Mouse (Mus musculus) liver, embryonic 16.5 days (tissue): Measurements from ENCODE around the gene Pyurf. TPM values are rescaled to one million over a fixed set of nuclear protein-coding genes. Genes with fewer than 3 reads are reported as not detected.
A peak's percentile ranks its signal among the peaks of the same experiment; 100 is the strongest.

Experiments used
- ATAC-seq: fragments of 200-750 bp; cut with Nextera tagmentation; 2 replicates; pipeline ENCODE4 v1.8.0; 2017; ENCODE audit warnings: low read depth, mild to moderate bottlenecking, moderate number of reproducible peaks, moderate library complexity
- H3K27ac ChIP-seq: fragments of 300-500 bp; sonication (generic); 2 replicates; pipeline ENCODE4 v1.5.1; 2014; ENCODE audit warnings: mild to moderate bottlenecking, low read length
- H3K27me3 ChIP-seq: fragments of 300-500 bp; sonication (generic); 2 replicates; pipeline ENCODE4 v1.6.1; 2014; ENCODE audit warnings: low read depth, low read length, mixed read lengths; ENCODE audit not compliant: control insufficient read depth, insufficient read depth
- H3K36me3 ChIP-seq: fragments of 300-500 bp; sonication (generic); 2 replicates; pipeline ENCODE4 v1.6.1; 2014; ENCODE audit warnings: mild to moderate bottlenecking; ENCODE audit not compliant: control insufficient read depth, insufficient read depth
- H3K4me1 ChIP-seq: fragments of 300-500 bp; sonication (generic); 2 replicates; pipeline ENCODE4 v1.6.1; 2014; ENCODE audit warnings: low read depth, low read length, mixed read lengths; ENCODE audit not compliant: control insufficient read depth
- H3K4me2 ChIP-seq: fragments of 300-500 bp; sonication (generic); 2 replicates; pipeline ENCODE4 v1.6.1; 2014; ENCODE audit warnings: low read depth, low read length, mixed read lengths
- H3K4me3 ChIP-seq: fragments of 300-500 bp; sonication (generic); 2 replicates; pipeline ENCODE4 v1.5.1; 2014; ENCODE audit warnings: low read depth, mild to moderate bottlenecking, low read length
- H3K9ac ChIP-seq: fragments of 300-500 bp; sonication (generic); 2 replicates; pipeline ENCODE4 v1.6.1; 2014; ENCODE audit warnings: low read depth, low read length
- H3K9me3 ChIP-seq: fragments of 300-500 bp; sonication (generic); replicated peaks from 2 replicates; pipeline ENCODE4 v1.6.1; 2016; ENCODE audit warnings: low read length; ENCODE audit not compliant: control insufficient read depth
- WGBS: fragments of 180-500 bp; shearing (Covaris S2); extraction: QIAGEN DNeasy Blood & Tissue Kit; methylation state at CpG from one replicate; pipeline ENCODE4 v1.1.7; 2014; ENCODE audit not compliant: insufficient replicate concordance; 5-methylcytosine and 5-hydroxymethylcytosine counted together
- polyA plus RNA-seq: library from polyadenylated mRNA; unstranded; fragments of >200 nt; fragmentation: Nextera tagmentation; extraction: Ambion mirVana; gene quantifications from 2 replicates; pipeline ENCODE4 v1.2.1, GENCODE M21; 2015

The Pyurf gene
- 7.0 and 7.3 TPM in 2 replicates for polyA plus RNA-seq

DNA sequence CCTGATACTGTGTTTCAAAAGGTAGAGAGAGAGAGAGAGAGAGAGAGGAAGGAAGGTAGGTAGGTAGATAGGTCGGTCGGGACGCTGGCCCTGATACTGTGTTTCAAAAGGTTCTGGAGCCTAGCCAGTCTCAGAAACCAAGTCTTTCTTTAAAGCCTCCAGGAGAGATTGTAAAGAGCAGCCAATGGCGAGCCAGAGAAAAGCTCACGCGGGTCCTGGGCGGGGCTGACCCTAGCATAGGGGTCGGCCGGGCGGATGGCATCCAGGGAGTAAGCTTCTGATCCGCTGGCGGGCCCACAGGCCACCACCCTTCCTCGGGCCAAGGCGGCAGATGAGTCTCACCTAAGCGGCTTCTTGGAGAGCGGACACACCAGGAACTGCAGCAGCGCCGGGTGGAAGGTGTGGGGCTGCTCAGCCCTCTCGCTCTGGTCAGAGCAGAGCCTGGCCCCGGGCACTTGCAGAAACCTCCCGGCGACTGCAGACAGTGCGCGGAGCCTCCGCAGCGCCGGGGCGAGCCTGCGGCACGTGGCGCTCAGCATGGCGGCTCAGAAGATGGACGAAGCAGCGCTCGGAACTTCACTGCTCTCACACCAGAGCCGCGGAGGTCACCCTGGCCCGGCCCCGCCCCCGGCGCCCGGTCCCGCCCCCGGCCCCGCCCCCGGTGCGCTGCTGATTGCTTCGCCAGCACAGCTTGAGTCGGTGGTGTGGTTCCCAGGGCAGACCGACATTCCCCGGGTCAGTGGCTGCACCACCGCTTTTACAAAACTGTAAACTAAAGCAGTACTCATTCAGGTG is at the start of gene Pyurf:
Gene Pyurf, minus strand, starts transcription at position 612 of the 795 bp plus-strand sequence.
- ATAC-seq = peak; percentile 96
- under 1% methylated on average over 52 of the region's 52 CpGs for WGBS

DNA sequence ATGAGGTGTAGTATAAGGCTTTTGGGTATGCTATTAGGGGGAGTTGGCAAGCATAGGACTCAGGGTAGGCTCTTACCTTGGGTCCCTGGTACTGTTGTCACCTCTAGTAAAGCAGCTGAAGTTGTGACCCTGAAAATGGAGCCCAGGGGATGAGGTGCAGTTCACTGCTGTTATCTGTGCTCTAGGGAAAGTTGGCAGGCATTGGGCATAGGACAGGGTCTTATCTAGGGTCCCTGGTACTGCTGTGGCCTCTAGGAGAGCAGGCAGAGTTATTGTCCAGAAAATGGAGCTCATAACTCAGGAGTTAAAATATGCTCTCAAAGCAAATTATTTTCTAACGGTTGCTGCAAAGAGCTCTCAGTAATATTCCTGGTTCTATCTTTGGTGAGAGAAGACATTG is 29.5 kb upstream of the Pyurf start:
- Histone ChIP-seq H3K36me3 (peaks cover 3% of the 10 kb centered on the region), H3K27me3 (no peaks in the 10 kb centered on the region), H3K4me3 (no peak overlapping the region), H3K4me2 (no peak overlapping the region), H3K9ac (no peak overlapping the region), H3K9me3 (no peaks in the 10 kb centered on the region), H3K4me1 (peaks cover 4% of the 10 kb centered on the region), H3K27ac (no peak overlapping the region)
- WGBS = 78% methylated on average over 1 of the region's 1 CpGs
- peak; percentile 60; the same call in 1 of the 2 replicates for ATAC-seq

More for the DNA sequence above, at the start of gene Pyurf:
- Histone ChIP-seq H3K27ac (peak within 1 kb of the TSS; percentile 95), H3K36me3 (peaks cover 3% of the 10 kb centered on the region; the same call in 1 of the 2 replicates), H3K9me3 (no peaks in the 10 kb centered on the region), H3K9ac (peak within 1 kb of the TSS; percentile 89), H3K4me3 (peak within 1 kb of the TSS; percentile 90), H3K4me2 (peak within 1 kb of the TSS; percentile 96), H3K27me3 (no peaks in the 10 kb centered on the region), H3K4me1 (peaks cover 15% of the 10 kb centered on the region)

DNA sequence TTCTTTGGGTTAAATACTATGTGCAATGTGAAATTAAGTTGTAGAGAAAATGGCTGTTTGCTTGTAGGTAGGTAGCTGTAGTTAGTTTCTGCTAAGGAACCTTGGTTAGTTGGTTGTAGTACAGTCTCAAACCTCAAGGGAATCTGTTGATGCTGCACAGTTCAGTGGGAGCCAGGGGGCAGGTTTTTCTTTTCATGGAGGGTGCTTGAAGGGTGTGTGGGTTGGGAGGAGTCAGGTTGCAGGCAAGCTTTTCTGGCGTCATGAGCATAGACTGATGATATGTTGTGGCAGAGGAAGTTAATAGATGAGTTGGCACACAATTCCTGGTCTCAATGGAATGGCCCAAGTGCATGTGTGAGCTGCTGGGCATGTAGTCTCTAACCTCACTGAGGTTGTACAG is 19.8 kb upstream of the Pyurf start:
- H3K27ac ChIP-seq = no peak overlapping the region
- ATAC-seq = peak; percentile 39; the same call in 1 of the 2 replicates
- 14% methylated on average over 1 of the region's 1 CpGs for WGBS
- no peak overlapping the region for H3K4me2 ChIP-seq
- no peaks in the 10 kb centered on the region for H3K9me3 ChIP-seq
- H3K36me3 ChIP-seq = no peaks in the 10 kb centered on the region
- H3K9ac ChIP-seq = no peak overlapping the region
- no peak overlapping the region for H3K4me3 ChIP-seq
- no peaks in the 10 kb centered on the region for H3K27me3 ChIP-seq
- H3K4me1 ChIP-seq = peaks cover 5% of the 10 kb centered on the region; the same call in 1 of the 2 replicates

DNA sequence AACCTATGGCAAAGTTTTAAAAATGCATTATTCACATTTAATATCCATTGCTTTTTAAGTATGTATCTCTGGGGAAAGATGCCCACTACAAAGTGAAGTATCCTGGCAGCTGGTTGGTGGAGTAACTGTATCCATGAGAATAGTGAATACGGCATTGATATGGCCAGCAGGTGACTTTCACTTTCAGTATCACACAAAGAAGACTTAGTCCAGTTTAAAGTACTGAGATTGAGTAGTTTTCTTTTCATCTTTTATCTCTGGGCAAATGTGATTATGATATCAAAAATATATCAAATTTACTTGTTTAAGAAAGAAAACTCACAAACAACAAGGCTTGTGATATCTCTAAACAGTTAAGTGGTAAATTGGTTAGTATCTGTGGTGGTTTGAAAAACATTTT is 14.8 kb upstream of the Pyurf start:
- WGBS = 82% methylated on average over 1 of the region's 1 CpGs

DNA sequence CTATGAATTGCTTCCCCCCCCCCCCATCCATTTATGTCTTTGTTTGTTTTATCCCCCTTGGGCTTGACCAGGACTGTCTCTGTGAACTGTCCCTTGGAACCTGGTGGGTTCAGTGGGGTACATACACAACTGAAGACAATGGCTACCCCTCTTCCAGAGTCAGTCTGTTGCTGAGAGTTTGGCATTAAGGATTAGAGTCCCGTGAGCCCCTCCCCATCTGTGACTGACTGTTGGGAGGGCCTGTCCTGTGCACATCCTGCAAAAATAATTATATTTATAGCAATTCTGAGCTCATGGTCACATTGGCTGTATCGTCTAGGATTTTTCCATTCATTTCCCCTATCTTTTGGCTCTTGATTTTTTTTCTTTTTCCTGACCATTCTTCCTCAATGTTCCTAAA is 11.8 kb upstream of the Pyurf start:
- Histone ChIP-seq H3K36me3 (no peaks in the 10 kb centered on the region), H3K4me3 (peak overlapping the region; percentile 86), H3K27me3 (no peaks in the 10 kb centered on the region), H3K4me2 (peak overlapping the region; percentile 91), H3K27ac (peak overlapping the region; percentile 94), H3K4me1 (peaks cover 15% of the 10 kb centered on the region), H3K9me3 (no peaks in the 10 kb centered on the region), H3K9ac (peak overlapping the region; percentile 93)
- 15% methylated on average over 2 of the region's 2 CpGs for WGBS
- no peak for ATAC-seq

More for the DNA sequence above, 14.8 kb upstream of the Pyurf start:
- Histone ChIP-seq H3K4me1 (peaks cover 15% of the 10 kb centered on the region), H3K27ac (no peak overlapping the region), H3K36me3 (no peaks in the 10 kb centered on the region), H3K27me3 (no peaks in the 10 kb centered on the region), H3K9me3 (no peaks in the 10 kb centered on the region), H3K9ac (no peak overlapping the region), H3K4me2 (no peak overlapping the region), H3K4me3 (no peak overlapping the region)
- no peak for ATAC-seq

DNA sequence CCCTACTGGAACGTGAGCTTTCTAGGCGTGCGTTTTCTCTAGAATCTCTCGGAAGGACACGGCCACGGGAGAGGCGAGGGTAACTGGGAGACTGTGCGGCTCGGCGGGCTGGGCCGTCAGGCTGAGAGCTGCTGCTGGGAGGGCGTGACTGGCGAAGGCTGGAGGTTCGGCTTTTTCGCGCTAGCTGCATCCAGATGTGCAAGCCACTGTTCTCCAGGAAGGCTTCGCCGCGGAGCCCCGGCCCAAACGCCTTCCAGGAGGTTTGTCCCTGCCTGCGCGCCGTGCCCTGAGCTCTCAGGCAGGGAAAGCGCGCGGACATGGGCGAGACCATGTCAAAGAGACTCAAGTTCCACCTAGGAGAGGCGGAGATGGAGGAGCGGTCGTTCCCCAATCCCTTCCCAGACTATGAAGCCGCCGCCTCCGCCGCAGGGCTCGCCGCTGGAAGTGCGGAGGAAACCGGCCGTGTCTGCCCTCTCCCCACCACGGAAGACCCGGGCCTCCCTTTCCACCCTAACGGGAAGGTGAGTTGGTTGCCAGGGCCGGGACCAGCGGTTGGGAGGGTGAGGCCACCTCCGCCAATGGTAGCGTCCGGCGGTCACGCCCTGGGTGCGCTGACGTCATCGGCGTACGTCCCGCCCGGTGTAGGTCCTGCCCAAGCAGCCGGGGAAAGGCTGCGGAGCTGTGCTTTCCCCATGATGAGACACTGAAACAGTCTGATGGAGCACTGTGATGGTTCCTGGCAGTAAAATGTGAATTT is 11.0 kb upstream of the Pyurf start:
- WGBS = 0% methylated on average over 59 of the region's 59 CpGs
- Histone ChIP-seq H3K4me3 (peak overlapping the region; percentile 86), H3K4me1 (peaks cover 15% of the 10 kb centered on the region), H3K9ac (peak overlapping the region; percentile 93), H3K4me2 (peak overlapping the region; percentile 91), H3K36me3 (no peaks in the 10 kb centered on the region), H3K27ac (peak overlapping the region; percentile 94), H3K27me3 (no peaks in the 10 kb centered on the region), H3K9me3 (no peaks in the 10 kb centered on the region)
- peak; percentile 98 for ATAC-seq

DNA sequence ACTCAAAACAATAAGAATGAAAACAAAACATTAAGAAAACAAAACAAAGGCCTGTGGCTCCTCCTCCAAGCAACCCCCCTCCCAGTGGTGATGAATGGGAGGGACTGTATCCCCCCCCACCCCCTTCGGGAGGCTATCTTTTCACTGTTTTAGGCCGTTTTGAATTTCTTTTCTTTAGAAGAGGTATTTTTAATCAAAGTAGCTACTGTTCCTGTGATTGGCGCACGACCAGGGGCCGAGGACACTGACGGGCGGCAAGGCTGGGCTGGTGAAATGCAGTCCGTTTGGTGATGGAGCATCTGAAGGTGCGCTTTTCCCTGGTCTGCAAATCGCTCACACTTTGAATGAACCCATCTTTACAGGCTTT is 10.5 kb upstream of the Pyurf start, which contains the start of gene Lancl2:
Gene Lancl2, plus strand, starts transcription at position 165 of the 367 bp plus-strand sequence.
- H3K4me1 ChIP-seq = peaks cover 15% of the 10 kb centered on the region
- H3K4me3 ChIP-seq = peak within 1 kb of the TSS; percentile 86
- no peaks in the 10 kb centered on the region for H3K9me3 ChIP-seq
- ATAC-seq = peak; percentile 12
- H3K36me3 ChIP-seq = no peaks in the 10 kb centered on the region
- H3K27ac ChIP-seq = peak within 1 kb of the TSS; percentile 94
- H3K27me3 ChIP-seq = no peaks in the 10 kb centered on the region
- peak within 1 kb of the TSS; percentile 93 for H3K9ac ChIP-seq
- under 1% methylated on average over 10 of the region's 10 CpGs for WGBS
- H3K4me2 ChIP-seq = peak within 1 kb of the TSS; percentile 91

DNA sequence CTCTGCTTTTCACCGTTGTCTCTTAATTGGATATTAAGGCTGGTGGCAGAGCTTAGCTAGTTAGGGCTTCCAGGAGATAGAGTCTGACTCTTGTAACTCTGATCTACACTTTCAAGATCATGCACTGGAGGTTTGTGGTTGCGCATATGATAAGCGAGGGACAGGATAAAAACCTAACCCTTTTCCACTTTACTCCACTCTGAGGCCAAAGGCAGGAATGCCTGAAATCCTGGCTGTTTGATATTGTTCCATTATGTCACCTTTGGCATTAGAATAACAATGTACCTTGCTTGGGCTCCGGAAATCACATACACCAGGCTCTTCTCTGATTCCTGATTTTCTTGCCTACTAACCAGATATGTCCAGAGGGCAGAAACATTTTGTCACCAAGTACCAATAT is 9.8 kb upstream of the Pyurf start:
- WGBS = 62% methylated on average over 4 of the region's 4 CpGs
- no peaks in the 10 kb centered on the region for H3K27me3 ChIP-seq
- H3K4me2 ChIP-seq = peak overlapping the region; percentile 91
- no peaks in the 10 kb centered on the region for H3K36me3 ChIP-seq
- H3K4me1 ChIP-seq = peaks cover 15% of the 10 kb centered on the region
- peak overlapping the region; percentile 86 for H3K4me3 ChIP-seq
- H3K27ac ChIP-seq = no peak overlapping the region
- no peak overlapping the region for H3K9ac ChIP-seq
- no peaks in the 10 kb centered on the region for H3K9me3 ChIP-seq
- ATAC-seq = no peak
